Mouse (Mus musculus) urinary bladder, postnatal 36 days (tissue): ENCODE data around the gene Col9a2.

ENCODE experiments used
- DNase-seq, 2 experiments: peaks; one replicate each; pipeline ENCODE4 v3.0.0; 2022; ENCODE audit warnings: low spot score in 2 of 2, mixed read lengths in 1 of 2

Col9a2 gene

DNA sequence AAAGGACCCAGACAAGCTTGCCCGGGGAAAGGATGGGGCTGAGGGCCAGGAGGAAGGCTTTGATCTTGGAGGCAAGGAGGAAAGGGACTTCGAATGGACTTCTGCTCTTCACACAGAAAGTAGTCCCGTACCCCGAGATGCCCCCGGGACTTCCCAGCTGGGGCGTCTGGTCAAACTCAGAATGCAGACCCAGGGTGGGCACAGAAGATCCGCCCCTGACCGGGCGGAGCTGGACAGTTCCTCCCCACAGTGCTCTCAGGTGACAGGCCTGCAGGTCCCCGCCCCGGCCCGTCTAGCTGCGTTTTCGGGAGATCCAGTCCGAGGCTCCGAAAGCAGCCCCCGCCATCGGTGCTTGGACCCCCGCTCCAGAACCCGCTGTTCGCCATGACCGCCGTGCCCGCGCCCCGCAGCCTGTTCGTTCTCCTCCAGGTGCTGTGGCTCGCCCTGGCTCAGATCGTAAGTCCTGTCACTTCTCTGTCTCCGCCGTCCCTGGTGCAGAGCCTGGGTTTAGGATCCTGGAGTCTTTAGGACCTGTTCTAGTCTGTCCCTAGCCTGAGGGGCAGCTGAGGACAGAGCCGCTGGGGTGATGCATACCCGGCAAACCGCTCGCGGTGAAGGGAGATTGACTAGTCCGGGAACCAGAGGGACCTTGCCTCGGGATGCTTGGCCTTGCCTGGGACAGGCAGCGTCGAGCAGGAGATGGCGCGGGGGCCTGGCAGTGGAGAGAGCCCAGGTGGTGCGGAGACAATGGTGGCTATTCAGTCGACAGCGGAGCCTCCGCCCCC is at the start of gene Col9a2:
TSS of gene Col9a2 (plus strand) at position 55 of the 785 bp plus-strand sequence.
- no peak for DNase-seq

DNA sequence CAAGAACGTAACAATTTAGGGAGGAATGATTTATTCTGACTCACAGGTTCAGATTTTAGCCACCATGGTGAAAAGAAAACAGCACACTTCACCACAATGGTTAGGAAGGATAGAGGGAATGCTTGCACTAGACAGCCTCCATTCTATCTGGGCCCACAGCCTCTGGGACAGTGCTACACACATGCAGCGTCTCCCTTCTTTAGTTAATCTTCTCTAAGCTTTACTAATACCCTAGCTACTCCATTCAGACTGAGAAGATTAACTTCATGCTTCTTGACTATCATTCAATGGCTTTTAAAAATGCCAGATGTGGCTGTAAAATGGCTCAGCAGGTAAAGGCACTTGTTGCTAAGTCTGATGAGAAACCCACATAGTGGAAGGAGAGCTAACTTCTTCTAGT is 46.9 kb upstream of the Col9a2 start:
- DNase-seq: no peak

DNA sequence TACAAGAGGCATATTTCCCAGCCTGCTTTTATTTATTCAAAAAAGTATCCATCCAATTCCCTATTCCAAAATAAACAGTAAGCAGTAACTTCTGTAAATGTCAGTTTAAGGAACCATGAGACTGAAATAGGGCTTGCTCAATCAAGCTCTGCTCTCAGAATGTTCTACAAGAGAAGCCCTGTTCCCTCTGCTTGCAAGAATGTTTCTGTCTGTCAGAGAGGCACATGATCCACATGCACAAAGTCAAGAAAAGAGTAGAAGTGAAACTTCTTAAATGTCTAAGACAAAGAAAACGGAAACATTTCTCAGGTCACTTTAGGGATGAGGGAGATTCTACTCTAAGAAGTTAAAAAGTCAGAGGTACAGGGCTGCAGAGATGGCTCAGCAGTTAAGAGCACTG is 46.2 kb upstream of the Col9a2 start:
- DNase-seq: no peak

DNA sequence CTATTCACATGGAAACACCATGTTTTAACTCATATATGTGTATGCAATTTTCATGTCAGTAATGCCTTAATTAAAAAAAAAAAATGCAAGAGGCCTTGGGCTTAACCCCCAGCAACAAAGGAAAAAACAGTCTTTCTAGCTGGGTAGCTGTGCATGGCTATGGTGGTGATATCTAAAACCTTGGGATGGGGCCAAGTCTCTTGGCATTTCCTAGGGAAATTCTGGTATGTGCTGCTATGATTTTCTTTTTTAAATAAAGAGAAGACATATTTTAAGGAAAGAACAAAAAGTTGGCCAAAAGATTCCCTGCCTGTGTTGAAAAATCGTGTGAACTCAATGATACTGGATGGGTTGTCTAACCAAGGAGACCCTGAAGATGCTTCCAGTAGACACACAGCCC is 43.3 kb upstream of the Col9a2 start:
- no peak for DNase-seq

DNA sequence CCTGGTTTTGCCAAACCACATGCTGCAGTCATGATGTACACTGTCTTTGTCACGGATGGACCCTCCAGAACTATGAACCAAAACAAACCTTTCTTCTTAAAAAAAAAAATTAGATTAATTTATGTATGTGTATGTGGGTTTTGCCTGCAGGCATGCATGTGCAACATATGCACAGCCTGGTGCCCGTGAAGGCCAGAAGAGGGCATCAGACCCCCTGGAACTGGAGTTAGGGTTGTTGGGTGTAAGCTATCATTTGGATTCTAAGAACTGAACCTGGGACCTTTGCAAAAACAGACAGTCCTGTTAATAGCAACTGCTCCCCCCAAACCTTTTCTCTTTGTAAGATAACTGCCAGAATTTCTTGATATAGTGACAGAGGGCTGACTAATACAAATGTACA is 38.1 kb upstream of the Col9a2 start:
- DNase-seq: no peak

DNA sequence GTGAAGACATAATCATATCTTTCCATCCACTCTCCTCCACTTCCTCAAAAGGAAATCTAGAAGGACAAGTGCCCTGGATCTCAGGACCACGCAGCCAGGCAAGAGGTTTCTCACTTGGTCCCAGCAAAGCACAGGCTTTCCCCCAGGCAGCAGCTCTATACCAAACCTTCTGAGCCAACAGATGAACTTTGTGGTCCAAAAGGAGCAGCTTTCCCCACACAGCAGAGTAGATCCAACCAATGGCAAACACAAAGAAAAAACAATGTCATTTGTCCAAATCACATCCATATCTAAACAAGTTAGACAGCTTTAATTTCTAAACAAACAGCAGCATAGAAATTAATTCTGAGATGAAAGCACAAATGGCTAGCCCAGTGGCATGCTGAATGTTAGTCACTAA is 37.5 kb upstream of the Col9a2 start:
- DNase-seq: no peak

DNA sequence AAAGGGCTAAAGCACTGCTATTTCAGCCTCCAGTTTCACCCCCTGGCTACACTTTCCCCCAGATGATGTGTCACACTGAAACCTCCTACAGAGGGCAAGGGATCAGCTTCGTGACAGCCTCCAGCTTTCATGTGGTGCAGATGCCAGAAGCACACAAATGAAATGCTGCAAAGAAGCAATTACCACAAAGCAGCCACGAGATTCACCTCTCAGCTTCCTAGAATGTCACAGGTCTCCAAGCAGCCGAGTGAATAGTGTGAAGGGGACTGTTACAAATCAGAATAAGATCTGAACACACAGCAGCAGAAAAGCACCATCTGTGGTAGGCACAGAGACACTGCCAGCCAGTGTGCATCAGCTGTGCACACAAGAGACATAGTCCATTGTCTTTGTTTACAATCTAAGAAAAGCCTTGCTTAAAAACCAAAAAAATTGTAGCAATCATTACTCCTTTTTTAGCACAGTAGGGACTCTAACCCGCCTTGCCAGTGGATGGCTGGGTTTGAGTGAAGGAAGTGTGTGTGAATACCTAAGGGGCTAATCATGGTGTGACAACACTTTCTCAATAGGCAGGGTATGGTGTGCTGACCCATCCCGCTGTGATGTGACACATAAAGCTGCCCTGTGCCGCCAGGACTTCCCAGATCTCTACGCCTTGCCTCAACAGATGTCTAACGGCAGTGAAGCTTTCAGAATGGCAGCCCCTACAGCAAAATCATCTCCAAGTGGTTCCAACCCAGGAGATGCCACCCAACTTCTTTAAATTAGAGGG is 36.6 kb upstream of the Col9a2 start:
- no peak for DNase-seq

DNA sequence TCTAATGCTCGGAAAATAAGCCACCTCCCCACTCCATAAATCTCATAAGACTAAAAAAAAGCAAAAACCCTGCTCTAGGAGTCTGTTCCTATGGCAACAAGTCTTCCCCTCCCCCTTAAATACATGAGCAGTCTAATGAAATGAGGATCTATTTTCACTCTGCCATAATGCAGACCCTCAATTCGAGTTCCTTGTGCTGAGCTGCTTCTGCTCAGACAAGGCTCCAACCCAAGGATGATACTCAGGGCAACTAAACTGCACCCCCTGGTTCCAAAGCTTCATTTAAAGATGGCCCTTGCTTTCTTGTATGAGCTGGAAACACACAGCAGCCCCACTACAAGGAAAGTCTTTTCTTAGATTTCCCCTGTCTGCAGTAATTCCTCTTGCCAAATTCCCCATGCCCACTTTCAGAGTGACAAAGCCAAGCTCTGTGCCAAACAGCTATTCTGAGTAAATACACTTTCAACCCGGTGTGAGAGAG is 35.5 kb upstream of the Col9a2 start:
- DNase-seq: no peak

DNA sequence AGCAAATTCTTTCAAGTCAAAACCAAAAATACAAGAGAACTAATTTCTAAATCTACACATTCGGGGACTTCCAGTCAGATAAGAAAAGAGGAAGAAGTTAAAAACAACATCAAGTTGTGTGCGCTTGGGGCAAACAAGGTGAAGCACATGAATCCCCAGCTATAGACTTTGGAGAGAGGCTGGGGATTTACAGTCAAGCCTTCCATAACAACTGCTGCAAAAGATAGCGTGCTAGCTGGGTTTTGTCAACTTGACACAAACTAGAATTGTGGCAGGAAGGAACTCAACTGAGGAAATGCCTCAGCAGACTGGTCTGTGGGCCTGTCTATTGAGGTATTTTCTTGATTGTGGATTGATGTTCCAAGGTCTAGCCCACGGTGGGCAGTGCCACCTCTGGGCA is 34.5 kb upstream of the Col9a2 start:
- DNase-seq: no peak

DNA sequence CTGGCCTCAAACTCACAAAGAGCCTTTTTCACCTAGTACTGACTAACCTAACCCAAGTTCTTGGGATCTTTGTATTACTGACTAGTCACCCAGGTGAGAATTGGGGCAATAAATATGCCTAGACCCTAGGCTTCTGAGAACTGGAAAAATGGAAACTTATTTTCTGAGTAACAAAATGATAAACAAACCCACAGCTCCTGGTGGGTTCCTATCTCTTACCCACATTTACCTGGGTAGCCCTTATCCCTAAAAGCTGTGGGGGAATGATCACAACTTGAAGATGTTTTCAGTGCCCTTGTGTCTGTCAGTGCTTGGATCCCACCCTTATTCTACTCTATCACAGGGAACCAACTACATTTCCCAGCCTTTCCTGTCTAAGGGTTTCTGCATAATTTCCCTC is 32.2 kb upstream of the Col9a2 start:
- no peak for DNase-seq

DNA sequence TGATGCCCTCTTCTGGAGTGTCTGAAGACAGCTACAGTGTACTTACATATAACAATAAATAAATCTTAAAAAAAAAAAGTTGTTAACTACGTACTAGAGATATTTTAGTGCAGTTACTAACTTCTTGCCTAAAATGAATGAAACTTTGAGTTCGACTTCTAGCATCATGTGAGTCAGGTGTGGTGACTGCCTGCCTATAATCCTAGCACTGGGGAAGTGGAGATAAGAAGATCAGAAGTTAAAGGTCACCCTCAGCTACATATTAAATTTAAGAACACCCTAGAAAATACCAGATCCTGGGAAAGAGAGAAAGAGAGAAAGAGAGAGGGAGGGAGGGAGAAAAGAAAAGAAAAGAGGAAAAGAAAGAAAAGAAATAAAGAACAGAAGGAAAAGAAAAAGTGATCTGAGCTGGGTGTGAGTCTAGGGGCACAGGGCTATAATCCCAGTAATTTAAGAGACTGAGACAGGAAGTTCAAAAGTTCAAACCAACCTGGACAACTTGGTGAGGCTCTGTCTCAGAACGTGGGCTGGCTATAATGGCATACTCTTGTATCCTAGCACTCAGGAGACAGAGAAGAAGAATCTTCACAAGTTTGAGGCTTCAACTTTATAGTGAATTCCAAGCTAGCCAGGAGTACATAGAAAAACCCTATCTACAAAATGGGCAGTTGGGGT is 31.0 kb upstream of the Col9a2 start:
- DNase-seq: no peak

DNA sequence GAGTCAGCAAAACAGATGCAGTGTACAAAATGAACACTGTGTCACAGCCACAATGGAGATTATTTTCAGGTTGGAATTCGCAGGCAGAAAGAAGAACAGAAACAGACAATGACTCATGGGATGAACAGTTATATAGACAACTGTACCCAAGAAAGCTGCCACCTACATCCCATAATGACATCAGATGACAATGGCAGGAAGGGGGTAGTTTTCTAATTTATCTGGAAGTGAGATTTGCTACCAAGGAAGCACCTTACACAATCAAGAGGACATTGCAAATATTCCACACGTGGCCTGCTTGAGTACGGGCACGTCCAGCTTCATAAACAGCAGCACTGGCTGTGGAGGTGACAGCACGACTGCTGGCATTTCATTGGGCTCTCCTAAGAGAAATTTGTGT is 30.0 kb upstream of the Col9a2 start:
- DNase-seq: no peak

DNA sequence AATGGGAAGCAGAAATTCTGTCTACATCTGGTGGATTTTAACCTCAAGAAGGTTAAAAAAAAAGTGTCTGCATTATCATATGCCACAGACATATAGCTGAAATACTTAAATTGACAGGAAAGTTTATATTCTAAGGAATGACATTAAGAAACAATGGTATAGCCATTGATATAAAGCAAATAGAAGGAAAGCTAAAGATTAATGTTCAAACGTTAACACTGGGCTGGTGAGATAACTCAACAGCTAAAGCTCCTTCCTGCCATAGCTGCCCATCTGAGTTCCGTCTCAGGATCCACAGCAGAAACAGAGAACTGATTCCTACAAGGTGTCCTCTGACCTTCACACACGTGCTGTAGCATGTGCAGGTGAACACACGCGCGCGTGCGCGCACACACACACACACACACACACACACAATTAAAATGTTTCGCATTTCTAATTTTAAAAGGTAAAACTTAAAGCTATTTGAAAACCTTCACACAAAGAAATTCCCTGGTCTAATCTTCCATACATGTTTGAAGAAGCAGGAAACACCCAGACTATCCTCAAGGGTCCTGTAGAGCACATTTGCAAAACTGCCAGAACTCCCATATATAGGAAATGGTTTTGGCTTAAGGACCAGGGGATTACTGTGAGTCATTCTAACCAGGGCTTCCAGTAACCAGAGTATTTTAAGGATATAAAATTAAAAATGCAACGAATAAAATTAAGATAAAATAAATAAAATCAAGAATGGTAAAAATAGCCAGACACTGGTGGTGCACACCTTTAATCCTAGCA is 28.2 kb upstream of the Col9a2 start:
- DNase-seq: no peak

DNA sequence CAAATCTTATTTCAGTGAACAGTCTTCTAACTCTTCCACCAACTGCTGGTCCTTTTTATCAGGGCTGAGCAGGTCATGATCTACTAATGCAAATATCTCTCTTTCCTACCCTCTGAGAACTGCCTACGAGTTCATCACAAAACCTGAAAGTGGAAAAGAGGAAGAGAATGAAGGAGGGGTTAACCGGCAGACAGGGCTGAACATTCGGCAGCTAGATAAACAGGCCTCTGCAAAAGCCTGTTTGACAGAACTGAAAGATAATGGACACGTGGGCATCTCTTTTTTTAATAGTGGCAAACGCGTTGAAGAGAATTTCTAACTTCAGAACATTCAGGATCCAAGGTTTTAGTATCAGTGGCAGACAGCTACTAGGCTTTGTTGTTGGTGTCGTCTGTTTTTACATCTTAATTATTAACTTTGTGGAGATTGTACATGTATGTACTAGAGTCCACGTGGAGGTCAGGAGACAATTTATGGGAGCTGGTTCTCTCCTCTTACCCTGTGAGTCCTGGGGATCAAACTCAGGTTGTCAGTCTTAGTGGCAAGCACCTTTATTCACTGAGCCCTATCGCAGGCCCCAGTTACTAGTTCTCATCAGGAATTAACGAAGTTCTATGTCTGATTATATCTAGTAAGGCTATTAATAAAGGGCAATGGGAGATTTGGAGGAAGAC is 24.5 kb upstream of the Col9a2 start:
- no peak for DNase-seq

DNA sequence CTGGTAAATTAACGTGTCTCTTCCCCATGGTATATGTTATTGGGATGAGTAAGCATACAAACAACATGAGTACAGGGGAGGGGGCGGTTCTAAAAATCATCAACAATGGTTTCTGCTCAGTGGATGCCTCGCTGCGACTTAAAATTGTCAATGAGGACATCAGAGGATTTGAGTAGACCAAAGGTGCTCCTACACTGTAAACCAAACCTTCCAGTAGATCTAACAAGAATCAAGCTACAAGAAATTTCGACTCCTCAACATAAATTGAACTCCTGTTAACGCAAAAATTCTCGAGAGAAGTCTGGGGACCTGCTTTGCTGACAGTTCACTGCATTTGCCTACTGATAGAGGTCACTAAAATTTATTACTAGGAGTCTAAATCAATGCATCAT is 23.9 kb upstream of the Col9a2 start:
- no peak for DNase-seq

DNA sequence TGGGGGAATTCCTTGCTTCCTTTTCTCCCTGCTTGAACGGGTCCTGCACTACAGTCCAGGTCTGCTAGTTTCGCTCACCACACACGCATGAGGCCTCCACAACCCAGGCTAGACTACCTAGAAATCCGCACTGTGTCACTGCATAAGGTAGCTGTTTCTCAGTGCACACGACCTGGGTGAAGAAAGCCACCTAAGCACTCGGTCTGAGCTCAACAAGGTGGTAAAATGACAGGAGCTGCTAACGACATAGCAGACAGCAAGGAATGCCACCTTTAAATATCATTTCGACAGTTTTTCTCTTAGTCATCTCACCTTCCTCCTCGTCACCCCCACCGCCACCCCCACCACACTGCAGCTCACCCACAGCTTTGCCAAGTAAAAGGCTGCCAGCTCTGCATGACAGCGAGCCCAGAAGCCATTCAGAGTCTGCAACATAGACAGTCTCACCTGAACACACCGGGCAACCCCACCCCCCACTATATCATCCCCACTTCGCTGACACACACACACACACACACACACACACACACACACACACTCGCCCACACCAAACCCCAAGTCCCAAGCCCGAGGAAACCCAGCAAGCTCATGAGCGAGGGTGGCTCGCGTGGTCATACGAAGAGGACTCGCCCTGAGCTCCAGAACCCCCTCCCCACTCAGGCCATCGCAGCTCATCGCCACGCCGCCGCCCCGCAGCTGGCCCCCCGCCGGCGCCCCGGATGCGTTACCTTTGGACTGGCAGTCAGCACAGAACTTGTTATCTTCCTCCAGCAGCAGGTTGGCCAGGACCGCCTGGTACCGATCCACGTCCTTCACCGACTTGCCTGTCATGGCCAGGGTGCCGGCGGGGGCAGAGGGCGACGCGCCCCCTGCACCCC is 22.9 kb upstream of the Col9a2 start:
- DNase-seq: peak in 1 of 2 experiments; percentile 11

DNA sequence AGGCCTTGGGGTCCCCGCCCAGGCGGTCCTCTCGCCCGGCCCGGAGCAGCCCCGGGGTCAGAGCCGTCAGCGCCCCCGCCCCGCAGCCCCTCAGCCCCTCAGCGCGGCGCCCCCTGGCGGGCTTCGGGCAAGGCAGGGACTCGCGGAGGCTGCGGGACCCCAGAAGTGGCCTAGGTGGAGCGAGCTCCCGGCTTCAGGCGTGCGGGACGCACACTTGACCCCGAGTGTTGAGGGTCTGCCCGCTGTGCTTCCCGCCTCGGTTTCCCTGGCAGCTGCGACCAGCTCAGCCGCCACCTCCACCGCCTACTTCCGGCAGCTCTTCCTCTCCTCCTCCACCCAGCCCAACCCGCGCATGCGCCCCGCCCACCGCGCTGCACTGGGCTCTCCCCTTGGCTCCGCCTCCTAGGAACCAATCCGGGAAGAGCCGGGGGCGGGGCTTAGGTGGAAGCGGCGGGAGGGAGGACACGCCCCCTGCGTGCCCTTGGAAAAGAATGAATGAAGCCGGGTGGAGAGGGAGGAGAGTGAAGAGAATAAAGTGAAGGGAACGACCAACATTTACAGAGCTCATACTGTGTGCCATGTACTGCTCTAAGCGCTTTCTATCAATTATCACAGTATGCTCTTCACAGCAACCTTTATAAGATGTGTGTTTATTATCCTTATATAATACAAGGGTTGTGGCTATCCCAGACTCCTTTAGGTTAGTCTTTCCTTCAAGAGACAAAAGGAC is 22.1 kb upstream of the Col9a2 start, which contains the start of gene Smap2:
TSS of gene Smap2 (minus strand) at position 320 of the 730 bp plus-strand sequence.
- DNase-seq: peak; percentile 94 to 98

DNA sequence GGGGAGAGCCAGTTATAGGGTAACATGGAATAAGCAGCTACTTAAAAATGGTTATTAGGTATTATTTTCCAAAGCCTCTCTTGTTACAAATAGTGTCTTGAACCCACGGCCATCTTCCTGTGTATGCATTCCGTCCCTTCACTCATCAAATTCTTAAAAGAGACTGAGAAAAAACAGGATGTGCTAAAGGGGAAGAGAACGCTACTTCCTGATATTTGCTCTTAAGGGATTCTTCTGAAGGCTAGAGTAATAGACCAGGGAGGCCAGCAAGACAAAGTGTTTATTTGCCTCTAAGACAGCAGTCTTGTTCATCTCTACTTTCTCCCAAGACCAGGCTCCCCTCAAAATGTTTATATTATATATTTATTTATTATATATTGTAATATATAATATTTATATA is 20.9 kb upstream of the Col9a2 start:
- no peak for DNase-seq

DNA sequence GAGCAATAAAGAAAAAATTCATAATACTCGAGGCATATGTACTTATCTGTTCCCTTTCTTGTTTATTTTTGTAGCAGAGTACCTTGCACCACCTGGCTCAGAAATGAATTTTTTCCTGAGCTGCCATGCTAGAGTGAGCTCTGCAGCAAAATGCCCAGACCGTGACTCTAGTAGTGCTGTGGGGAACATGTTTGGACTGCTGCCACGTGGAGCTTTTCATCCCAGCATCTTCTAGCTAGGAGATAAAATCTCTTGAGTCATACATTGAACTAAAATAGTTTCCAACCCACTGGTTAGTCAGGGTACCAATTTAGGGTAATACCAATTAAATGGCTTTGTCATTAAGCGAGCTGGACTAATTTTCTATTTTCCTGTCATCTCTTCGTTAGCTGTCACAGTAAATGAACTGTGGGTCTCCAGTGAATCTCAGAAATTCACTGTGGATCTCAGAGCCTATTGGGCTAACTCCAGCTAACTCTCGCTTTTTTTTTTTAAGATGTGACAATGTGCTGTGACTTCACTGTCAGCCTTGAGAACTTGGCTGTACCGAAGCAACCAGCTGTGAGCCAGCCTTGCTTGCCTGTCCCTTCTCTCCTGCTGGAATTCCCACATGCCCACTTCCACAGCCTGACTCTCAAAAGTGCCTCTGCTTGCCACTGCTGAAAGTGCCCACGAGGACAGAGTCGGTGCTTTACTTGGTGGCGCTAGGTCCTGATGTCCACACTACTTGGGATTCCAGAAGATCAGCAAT is 19.0 kb upstream of the Col9a2 start:
- DNase-seq: no peak
